Mouse (Mus musculus) right cerebral cortex, postnatal 10 days (tissue): ENCODE data around the gene Gmeb1.
"Not testable (repeated sequence)": the region's sequence is repeated elsewhere in the genome, so short reads cannot be mapped to it uniquely, and the experiment has no call there.

ENCODE experiments used
- DNase-seq, 2 experiments: peaks; one replicate each; pipeline ENCODE4 v3.0.0; 2021; ENCODE audit warnings: low spot score in 2 of 2

The Gmeb1 gene

DNA sequence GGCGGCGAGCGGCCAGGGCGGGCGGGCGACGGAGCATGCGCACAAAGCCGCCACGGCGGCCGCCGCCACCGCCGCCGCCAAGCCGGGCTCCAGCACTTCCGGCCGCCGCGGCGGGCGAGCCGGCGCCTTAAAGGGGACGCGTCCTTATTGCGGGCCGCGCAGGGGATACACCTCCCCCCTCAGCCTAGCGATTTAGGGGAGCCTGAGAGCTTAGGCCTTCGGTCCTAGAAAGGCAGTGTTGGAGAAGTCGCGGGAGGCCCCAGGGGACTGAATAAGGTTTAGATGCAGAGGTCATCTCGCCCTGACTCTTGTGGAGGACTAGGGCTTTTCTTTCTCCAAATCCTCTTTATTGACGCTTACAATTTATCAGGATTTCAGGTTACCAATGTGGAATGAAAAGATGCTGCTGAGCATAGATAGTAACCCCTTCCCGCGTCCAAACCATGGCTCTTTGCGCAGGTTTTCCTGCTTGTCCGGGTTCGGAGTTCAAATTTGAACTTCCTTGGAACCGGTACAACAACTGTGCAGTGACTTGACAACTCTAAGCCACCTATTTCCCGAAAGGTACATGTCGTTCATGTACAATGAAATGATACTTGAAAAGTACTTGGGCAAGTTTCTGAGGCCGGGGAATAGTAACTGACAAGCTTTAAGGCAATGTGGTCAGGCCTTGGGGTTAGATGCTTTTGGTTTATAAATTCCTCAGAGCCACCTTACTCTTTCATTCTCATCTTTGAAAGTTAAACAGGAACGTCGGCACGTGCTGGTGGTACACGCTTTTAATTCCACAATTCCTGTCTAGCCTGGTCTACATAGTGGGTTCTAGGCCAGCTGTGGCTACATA, at the start of gene Gmeb1:
Gmeb1 (minus strand) TSS at position 89 of the 844 bp plus-strand sequence.
- DNase-seq, result peak; percentile 82 to 83

DNA sequence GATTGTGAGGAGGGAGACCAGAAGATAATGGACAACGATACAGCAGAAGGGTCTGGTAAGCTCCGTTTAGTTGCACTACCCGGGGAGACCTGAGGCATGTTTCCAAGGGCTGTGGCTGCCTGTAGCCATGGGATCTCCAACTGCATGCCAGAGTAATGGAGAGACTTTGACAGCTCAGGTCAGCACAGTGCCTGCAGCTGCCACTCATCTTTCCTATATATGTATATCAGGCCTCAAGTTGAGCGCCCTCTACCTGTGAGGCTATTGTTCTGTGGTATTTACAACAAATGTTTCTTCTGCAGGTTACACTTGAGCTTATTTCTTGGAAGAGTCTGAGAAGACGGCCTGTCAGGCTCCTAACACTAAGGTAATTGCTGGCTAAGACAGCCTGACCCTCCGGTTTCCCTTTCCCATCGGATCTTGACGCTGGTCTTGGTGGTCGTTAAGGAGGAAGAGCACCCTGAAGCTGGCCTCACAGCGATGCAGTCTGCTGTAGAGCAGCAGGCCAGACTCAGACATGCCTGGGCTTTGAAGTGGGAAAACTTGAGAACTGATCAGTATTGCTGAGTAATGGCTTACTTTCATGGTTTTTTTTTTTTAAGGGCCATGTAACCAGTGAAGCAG, 48.6 kb upstream of the Gmeb1 start:
- peak in 1 of 2 experiments; percentile 60 for DNase-seq

DNA sequence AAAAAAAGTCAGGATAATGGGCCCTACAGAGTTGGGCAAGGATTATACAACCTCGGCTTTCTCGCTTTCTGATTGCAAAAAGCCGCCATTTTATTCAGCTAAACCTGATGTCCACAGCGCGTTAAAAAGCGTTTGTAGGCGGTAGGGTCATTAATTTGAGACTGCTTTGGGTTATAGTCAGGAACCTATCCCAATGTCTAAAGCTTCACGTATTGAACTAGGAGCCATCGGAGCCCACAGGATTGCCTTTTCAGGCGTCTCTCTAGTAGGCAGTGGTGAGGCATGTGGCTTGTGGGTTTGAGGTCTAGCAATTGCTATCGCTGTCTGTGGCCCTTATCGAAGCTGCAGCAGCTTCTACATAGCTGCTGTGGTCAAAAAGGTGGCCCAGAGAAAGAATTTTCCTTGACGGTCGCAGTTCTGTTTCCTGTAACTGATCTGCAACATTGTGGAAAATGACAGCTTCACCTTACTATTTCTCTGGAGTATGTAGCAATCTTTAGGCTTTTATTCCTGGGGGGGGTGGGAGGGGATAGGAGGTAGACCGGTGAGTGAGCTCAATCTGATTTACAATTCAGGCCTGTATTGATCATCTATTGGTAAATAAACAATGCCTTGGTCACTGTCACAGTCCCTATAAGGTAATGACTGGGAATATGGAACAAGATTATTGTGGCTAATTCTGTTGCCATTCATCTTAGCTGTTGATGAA, 47.9 kb upstream of the Gmeb1 start:
- DNase-seq, result no peak

DNA sequence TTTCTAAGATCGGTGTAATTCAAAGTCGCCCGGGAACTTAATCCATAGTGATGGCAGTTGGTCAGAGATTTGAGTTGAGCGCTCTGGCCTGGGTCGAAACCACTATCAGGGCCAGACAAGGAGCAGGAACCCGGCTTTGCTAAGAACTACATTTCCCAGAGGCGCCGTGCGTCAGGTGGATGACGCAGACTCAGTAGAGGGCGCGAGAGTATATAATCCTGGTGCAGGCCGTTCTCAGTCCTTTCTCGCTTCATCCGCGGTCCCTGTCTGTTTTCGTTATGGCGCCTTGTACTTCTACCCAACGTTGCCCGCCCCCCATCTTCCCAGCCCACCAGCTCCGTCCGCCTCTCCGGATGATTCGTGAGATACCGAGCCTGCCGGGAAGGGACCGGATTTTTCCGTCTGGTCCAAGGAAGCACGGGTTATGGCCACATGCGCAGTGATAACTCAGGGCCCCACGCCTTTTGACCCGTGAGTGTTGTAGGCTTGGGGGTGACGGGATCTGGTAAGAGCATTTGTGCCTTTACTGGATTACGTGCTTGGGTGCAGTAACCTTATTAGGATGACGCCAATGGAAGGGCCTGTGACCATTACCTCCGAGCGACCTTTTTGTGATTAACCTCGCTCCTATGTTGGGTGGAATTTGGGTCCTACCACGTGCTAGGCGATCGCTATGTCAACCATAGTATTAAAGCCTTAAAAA, 47.2 kb upstream of the Gmeb1 start:
- peak; percentile 95 to 96 for DNase-seq

DNA sequence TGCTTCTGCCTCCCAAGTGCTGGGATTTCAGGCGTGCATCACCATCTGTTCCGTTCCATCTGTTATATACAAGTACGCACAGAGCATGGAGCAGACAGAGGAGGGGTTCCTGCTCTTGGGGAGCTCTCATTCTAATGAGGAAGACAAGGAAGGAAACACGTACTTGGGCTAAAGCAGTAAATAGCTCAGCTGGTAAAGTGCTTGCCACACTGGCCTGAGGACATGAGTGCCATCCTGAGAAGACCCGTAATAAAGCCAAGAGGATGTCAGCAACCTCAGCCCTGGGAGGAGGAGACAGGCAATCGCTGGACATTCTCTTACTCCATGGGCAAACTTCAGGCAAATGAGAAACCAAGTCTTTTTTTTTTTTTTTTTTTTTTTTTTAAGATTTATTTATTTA, 44.6 kb upstream of the Gmeb1 start:
- DNase-seq, result no peak

DNA sequence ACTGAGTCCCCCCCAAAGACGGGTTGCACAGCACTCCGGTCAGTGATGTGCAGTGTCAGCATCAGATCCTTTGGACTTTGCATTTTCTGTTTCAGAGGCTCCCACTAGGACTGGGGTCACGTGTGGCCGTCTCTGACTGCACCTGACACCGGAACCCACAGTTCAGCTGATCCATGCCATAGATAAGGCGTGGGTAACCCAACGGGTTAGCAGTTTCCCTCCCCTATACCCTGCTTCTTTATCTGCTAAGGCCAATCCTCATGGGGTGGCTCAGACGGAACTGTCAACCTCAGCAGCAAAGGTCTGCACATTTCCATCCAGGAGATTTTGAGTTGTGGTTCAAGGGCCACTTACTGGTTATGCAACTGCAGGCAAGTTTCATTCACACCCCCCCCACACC, 43.9 kb upstream of the Gmeb1 start:
- no peak for DNase-seq

DNA sequence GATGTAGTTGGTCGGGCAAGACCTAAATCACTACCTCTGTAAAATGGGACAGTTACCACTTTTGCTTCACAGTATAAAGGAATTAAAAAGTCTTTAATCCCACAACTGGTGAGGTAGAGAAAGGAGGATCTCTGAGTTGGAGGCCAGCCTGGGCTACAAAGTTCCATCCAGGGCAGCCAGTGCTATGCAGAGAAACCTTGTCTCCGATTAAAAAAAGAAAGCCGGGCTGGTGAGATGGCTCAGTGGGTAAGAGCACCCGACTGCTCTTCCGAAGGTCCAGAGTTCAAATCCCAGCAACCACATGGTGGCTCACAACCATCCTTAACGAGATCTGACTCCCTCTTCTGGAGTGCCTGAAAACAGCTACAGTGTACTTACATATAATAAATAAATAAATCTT, 42.1 kb upstream of the Gmeb1 start:
- DNase-seq, result not testable (repeated sequence)

DNA sequence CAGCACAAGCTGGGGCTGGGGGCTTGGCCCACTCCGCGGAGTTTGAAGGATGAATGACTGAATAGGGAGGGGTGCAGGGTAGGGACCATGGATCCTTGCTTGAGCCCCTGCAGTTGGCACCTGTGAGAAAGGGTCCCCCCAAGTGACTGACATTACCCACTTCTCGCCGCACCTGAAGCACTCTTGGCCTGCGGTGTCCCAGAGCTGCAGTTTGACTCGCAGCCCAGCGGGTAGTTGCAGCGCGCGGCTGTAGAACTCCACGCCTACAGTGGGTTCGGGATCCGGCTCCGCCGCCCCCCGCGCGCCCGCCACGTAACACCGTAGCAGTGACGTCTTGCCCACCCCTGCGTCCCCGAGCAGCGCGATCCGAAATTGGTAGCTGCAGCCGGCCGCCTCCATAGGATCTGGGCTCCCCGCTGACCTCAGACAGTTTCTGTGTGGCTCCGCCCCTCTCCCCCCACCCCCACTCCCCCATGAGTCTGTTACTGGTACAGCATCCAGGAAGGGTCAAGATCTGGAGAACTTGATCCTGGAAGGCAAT, 41.6 kb upstream of the Gmeb1 start, which contains the start of gene Rab42:
Rab42 (minus strand) TSS at position 447 of the 541 bp plus-strand sequence.
- DNase-seq, result peak; percentile 78 to 81

DNA sequence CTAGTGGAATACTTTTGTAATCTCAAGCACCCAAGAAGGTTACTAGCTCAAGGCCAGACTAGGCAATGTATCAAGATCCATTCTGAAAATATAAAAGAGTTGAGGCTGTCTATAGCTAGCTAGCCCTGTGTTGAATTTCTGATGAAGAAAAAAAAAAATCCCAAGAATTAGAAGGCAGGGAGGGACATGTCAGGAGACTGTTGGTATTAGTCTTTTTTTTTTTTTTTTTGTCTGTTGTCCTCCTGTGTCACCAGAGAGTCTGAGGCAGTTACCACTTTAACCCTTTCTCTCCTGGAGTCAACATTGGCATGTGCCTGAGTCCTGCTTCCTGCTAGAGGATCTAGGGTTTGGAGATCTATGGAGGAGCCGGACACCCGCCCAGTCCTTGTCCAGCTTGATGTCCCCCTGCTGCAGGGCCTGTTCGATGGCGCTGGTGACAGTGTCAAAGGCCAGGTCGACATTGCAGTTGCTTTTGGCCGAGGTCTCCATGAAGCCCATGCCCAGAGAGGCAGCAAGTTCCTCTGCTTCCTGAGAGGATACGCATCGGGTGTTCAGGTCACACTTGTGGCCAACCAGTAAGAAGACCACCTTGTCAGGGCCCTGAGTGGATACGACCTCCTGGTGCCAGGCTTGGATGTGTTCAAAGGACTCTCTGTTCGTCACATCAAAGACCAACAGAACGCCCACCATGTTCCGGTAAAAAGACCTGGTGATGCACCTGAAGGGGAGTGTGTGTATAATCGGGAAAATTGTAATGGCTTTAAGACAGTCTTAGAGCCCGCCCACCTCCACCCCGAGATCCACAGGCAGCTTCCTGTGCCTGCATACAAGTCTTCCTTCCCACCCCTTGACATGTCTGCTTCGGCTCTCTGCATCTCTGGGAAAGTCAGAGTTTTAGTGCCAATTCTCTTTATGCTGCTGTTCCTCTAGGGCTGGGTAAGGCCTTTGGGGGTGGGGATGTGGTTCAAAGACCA, 40.9 kb upstream of the Gmeb1 start:
- DNase-seq, result no peak

DNA sequence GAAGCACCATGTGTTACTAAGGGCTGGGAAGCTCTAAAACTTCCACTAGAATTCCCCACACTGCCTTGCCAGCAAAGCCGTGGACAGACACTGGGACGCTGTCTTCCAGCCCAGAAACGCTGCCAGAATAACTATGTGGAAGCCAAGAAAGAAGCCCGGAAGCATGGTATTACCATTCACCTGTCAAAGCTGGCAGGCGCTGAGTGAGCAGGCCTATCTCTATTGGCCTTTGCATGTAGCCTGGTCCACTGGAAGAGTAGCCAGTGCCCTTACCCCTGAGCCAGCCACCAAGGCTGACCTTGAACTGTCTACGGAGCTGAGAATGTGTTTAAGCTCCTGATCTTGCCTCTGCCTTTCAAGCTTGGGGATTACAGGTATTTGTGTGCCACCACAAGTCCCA, 40.1 kb upstream of the Gmeb1 start:
- DNase-seq, result no peak

DNA sequence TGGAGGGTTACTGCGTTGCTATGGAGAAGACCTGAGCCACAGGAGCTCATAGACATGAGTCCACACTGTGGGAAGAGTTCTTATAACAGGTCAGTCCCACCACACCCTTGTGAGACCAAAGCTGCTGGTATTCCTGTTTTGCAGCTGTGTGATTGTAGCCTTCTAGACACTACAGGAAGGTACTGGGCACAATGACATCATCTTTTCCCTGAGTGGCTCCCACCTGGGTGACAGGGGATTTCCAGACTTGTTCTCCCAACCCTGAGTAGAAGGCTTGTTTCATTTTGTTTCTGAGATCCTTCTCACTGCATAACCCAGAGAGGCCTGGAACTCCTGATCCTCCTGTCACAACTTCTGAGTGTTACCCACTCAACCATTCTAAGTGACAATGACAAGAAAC, 38.4 kb upstream of the Gmeb1 start:
- DNase-seq, result no peak

DNA sequence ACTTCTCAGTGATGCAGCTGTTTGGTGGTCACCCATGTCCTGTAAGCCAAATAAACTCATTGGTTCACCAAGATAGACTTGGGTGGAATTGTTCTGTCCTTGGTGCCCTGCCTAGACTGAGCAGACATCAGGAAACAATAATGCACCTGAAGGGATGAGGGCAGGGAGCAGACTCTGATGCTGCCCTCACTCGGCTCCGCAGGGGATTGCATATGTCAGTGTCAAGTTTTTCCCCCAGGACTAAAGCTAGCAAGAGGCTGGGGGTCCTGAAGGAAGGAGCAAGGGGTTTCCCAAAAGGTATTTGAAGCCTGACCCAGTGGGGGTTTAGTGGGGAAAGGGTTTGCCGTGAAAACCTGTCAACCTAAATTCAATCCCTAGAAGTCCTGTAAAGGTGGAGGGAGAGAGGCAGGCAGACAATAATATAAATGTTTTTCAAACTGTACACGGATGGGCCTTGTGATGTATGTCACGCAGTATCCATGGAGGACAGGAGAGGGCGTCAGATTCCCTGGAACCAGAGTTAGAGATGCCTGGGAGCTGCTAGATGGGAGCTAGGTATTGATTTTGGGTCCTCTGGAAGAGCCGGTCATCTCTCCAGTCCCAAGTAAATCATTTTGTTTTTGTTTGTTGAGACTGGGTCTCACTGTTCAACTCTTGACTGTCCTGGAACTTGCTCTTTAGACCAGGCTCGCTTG, 34.4 kb upstream of the Gmeb1 start:
- no peak for DNase-seq

DNA sequence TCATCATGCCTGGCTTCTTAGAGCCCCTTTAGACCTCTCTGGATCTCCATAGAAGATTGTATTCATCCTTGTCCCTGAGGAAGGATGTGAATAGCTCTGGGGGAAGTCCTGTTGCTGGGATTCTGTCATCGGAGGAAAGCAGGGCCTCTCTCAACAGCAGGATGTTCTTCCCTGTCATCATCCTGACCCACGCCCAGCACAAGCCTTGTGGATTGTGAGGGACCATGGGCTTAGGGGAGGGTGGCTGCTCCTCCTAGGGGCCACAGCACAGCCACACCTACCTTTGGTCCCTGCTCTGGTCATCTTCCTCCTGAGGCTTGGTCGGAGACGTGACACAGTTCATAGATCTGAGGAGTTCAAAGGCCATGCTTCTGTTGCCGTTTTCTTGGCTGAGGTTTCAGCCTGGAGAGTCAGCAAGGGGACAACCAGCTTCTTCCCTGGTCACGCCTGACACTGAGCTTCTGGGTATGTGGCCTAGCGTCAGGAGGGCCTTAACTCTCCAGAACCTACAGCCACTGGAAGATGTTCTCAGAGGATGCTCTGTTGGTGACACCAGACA, 32.4 kb upstream of the Gmeb1 start:
- DNase-seq, result no peak

DNA sequence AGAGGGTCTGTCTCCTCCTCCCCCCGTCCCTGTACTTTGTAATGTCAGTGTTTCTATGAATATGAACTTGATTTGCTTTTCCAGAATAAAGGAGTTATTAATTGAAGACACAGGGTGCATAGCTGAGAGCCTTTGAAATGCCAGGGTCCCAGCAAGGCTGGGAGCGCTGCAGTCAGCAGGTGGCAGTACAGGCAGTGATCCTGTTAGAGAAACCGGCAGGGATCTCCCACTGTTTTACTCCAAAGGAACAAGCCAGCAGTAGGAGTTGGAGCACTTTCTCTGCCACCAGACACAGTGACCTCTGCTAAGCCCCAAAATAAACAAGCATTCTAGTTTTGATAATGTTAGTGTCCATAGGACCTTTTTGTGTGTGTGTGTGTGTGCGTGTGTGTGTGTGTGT, 31.6 kb upstream of the Gmeb1 start:
- DNase-seq, result peak; percentile 67 to 74

DNA sequence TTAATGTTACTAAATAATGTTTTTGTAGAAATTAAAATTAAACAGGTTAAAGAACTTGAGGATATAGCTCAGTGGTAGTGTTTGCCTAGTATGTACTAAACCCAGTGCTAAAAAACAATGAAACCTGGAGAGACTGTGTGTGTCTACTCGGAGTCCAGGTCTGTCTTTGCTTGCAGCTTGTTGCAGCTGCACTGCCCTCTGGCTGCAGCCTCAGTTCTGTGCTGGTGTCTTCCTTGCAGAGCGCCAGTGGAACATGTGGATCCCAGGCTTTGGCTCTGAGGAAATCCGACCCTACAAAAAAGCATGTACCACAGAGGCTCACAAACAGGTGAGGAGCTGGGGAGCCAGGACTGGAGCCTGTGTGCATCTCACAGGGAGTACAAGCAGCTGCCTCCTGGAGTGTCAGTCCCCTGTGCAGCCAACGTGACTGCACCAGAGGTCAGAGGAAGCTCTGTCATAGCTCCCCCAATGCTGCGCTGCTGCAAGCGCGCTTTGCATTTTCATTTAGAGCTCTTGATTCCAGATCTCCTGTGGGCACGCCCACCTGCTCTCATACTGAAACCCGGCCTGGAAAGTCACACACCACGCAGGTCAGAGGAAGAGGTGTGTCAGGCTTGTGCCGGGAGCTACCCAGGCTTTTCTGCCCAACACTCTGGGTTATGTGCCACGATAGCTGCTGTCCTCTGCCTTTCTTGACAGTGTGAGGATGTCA, 30.4 kb upstream of the Gmeb1 start:
- no peak for DNase-seq

DNA sequence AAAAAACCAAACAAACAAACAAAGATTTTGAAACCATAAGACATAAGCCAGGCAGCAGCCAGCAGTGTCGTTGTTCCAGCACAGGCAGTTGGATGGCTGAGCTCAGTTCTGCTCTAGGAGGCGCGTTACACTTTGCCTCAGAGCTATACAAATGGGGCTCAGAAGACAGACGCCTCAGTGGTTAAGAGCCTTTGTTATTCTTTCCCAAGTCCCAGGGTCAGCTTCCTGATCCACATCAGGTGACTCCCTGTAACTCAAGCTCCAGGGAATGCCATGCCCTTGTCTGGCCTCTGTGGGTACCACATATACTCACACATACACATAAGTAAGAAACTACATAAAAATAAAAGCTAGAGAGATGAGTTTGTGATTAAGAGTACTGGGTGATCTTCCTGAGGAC, 29.7 kb upstream of the Gmeb1 start:
- no peak for DNase-seq

DNA sequence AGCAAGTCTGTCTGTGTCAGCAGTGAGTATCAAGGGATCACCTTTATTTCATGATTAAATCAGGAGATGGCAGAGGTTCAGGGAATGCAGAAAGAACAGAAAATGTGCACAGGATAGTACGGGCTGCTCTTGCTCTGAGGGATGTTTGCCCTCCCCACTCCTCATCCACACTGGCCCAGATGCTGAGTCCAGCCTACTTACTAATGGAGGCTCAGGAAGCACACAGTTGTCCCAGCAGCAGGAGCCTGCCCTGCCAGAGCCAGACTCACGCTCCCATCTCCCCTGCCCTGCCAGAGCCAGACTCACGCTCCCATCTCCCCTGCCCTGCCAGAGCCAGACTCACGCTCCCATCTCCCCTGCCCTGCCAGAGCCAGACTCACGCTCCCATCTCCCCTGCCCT, 27.4 kb upstream of the Gmeb1 start:
- DNase-seq, result not testable (repeated sequence)

DNA sequence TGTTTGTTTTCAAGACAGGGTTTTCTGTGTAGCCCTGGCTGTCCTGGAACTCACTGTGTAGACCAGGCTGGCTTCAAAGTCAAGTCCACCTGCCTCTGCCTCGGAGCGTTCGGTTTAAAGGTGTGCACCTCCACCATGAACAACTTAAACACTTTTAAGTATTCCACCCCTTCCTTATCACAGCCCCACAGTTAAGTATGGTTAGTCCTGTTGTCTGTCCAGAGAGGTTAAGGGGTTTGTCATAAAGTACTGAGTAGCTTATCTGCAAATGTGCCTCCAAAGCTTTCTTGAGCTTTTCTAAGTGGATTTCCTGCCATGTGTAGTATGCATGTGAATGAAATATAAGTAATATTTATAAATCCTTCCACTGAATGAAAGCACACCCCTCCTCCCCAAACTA, 14.5 kb upstream of the Gmeb1 start:
- no peak for DNase-seq
